Mouse (Mus musculus) embryo, embryonic 11.5 days (tissue): Measurements from ENCODE around the gene Pef1.

ENCODE experiments used
- DNase-seq: peaks from one replicate; pipeline ENCODE4 v3.0.0-alpha.2; 2012; ENCODE audit warnings: low read depth, low spot score

Gene Pef1

GRCm38 (mm10) chr4:130102111-130102651 lies at the start of gene Pef1:
Gene Pef1 (plus strand): TSS chr4:130102558.
- DNase-seq = no peak

GRCm38 (mm10) chr4:130053111-130053510 lies 49.2 kb upstream of the Pef1 start:
- no peak for DNase-seq

DNA sequence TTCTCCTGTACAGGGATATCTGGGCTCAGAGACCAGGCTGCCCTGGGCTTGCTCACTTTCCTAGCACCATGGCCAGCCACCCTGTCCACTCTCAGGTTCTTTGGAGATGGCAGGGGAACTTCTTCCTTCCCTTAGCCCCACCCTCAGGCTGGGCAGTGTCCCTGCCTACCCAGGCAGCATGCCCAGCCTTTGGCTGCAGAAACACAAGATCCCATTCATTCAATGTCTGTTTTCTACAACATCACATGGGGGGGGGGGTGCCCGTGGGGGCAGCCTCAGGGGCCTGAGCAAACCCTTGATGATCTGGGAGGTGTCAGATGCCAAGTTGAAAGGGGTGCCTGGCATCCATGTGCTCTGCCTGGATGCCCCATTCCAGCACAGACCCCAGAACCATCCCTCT lies 47.6 kb upstream of the Pef1 start:
- no peak for DNase-seq

DNA sequence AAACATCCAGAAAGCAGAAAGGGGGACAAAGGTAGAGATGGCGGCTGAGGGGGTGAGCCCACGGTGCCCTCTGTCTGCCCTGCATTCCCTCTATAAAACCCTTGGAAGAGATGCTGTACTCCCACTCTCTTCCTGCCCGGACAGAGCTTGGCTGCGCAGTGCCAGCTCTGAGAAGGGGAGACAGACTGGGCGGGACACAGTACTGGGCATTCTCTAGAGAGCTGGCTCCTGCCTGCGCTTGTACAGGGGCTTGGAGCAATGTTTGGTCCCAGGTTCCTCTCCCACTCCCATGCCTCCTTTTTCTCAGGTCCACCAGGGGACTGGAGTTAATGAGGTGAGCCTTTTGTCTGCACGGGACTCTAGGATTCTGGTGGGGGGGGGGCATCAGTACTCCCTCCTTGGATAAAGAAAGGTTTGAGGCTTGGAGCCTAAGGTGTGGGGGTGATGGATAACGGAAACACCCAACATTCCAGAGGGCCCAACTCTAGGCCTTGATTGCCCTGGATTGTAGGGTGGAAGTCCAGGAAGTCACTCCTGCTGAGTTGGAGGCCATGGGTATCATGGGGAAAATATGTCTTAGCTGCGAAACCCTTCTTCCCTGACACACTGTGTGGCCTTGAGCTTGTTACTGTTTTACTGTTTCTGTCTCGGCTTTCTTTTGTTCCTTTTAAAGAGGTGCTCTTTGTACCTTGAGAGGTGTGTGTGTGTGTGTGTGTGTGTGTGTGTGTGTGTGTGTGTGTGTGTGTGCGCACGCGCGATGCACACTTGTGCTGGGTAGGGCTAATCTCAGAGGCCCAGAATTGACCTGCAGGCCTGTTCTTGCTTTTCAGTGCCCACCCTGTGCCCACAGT lies 47.0 kb upstream of the Pef1 start:
- no peak for DNase-seq

DNA sequence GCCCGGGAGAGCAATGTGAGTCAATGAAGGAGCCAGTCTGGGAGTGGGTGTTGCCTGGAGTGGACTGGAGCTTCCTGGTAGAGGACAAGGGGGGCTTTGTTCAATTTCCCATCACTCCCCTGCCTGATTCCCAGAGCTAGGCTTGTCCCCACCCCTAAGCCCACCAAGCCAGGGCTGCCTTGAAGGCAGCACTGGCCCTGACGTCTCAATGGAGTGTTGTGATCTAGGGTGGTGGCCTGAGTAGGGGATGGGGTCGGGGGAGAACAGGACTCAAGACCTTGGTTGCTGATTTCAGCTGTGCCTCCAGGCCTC lies 46.4 kb upstream of the Pef1 start:
- no peak for DNase-seq

DNA sequence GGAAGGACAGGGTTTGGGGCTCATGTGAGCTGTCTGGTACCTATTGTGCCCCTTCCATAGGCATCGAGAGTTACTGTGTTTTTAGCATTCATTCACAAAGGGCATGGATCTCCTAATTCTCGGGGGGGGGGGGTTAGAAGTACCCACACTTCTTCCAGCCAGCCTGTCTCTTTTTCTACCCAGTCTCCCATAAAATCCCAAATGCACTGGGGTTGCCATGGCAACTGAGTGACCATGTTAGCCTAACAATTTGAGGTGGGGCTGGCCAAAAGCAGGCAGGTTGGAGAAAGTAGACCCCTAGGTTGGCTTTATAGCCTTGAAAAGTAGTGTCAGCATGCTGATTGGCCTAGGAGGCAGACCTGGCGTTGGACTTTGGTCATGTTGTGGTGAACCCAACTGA lies 45.9 kb upstream of the Pef1 start:
- no peak for DNase-seq

DNA sequence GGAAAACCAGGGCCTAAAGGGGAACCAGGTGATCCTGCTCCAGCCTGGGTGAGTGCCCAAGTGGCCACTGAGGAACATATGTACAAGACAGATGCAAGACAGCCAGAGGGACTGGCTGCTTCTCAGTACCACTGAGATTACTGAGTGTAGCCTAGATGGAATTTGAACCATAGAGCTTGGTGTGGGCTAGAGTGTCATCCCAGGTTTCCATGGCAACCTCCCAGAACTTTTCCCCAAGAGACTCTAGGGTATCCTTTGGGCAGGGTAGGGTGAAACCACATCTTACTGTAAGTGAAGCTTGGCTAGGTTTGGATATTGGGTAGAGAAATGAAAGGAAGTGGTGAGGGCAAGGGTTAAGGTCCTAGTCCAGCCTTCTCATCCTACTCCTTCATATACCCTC lies 41.4 kb upstream of the Pef1 start:
- no peak for DNase-seq

- no peak for DNase-seq
These were observed 39.2 kb upstream of the Pef1 start for GRCm38 (mm10) chr4:130063191-130063590.

DNA sequence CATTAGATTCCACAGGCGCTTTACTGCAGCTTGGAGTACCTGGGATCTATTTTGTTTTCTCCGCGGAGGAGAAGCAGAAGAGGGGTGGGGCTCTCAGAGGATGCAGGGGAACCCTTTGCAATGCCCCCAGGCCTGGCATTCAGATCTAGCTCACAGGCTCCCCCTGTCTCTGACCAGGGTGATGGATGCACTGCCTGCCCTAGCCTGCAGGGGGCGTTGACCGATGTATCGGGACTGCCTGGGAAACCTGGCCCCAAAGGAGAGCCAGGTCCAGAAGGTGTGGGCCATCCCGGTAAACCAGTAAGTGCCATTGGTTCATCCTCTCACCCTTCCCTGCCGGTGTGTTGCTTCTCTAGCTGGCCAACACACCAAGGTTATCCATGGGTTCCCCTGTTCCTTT lies 35.5 kb upstream of the Pef1 start:
- no peak for DNase-seq

DNA sequence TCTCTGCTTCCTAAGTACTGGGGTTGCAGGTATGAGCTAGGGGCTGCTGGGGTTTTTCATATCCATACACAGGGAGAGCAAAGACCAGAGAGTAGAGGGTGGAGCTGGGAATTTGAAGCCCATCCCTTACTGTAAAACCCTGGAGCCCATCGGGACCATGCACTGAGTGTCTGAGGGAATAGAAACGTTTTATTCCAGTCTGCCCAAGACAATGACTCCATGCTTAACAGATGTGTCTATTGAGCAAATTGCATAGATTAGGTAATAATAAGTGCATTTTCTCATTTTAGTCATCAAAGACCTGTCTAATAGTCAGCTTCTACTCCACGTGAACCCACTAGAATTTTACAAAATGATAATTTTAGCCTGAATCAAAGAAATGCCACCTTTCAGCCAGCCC lies 31.8 kb upstream of the Pef1 start:
- DNase-seq = no peak

- no peak for DNase-seq
These were observed 30.6 kb upstream of the Pef1 start for GRCm38 (mm10) chr4:130071758-130072157.

GRCm38 (mm10) chr4:130073367-130073766 lies 29.0 kb upstream of the Pef1 start:
- no peak for DNase-seq

DNA sequence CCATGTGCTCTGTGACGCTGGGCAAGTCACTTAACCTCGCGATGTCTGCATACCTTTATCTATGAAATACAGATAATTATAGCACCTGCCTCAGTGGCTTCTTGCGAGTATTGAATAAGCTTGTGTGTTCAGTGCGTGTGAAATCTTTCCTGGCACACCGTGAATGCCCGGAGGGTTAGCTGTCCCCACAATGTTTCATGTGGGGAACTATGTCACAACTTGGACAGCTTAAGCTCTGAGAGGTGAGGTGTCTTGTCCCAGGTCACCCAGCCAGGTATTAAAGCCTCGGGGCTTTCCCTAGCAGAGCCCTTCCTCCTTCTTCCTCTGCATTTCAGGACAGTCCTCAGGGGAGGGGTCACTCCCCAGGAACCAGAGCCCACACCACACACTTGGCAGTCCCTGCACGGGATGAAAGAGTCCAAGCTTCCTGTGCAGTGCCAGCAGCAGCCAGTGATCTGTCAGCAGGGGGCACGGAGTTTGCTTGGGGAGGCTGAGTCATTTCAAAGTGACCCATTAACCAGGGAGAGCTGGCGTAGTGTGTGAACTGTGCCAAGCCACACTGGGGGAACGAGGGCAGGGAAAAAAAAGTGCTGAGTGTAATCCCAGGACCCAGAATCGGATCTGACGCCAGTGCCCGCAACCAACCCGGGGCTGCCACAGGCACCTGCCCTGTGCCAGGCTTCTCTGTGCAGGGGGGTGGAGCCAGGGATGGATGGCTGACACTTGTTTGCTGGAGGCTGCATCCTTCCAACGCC lies 27.4 kb upstream of the Pef1 start:
- DNase-seq = no peak

DNA sequence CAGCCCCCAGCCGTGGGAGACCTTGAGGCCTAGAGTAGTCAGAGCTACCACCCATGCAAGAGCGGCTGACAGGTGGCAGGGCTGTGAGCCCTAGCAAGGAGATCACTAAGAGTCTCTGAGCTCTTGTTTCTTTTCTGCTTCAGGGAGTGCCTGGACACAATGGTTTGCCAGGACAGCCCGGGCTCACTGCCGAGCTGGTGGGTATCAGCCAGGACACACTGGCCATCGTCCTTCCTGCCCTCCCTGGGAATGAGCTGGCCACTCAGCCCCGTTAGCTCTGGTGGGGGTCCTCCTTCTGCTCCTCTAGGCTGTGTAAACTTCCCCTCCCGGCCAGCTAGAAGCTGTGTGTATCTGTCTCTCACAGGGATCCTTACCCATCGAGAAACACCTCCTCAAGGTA lies 25.5 kb upstream of the Pef1 start:
- DNase-seq = no peak

DNA sequence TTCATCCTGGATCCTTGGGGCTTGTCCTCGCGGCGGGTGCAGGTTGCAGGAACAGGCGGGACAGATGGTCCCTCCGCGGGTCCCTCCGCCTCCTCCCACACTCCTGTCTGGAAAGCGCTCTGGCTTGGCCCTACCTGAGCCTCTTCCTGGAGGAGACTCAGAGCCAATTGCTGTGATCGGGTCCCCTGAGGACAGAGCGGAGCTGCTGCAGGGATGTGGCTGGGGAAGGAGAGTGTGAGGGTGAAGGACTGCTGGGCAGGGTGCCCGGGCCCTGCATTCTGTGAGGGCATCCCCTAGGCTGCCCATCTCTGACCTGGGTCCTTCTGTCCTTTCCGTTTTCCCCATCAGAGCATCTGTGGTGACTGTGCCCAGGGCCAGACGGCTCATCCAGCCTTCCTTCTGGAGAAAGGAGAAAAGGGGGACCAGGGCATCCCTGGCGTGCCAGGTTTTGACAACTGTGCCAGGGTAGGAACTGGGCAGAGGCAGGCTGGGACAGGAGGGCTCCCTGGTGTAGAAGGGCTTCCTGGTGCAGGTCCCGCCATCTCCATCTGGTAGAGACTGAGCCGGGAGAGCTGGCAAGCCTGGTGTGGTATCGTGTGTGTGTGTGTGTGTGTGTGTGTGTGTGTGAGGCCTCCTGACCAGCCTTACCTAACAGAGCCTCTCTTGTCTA lies 23.4 kb upstream of the Pef1 start:
- DNase-seq = no peak

DNA sequence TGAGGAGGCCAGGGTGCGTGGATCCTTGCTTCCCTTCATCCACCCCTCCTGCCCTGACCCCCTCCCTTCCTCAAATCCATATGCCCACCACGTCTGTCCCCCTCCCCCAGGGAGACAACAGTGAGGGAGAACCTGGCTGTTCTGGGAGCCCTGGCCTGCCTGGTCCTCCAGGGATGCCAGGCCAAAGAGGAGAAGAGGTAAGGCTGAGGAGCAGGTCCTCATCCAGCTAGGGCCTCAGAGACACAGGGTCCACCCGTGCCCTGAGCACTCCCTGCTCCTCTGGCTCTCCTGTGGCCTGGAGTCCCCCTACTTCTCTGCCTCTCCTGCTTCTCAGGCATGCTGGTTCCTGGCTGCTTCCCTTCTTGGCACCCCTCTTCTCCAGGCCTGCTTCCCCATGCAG lies 22.8 kb upstream of the Pef1 start:
- no peak for DNase-seq

GRCm38 (mm10) chr4:130081345-130082190 lies 20.8 kb upstream of the Pef1 start:
- no peak for DNase-seq

DNA sequence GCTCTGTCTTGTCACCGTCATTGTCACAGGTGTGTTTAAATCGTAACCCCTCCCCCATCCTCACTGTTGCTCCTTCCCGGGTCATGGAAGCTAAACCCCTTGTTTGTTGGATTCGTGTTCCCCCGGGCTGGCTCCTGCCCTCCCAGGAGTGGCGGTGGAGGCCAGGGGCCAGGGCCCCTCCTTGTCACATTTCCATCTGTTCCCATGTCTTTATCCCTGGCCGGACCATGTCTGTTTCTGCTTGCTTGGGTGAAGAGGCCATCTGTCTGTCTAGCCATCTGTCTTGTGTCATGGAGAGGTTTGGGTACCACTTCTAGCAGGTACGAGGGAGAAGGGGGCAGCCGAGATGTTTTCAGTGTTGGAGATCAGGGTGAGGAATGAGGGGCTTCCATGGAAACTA lies 20.1 kb upstream of the Pef1 start:
- no peak for DNase-seq

DNA sequence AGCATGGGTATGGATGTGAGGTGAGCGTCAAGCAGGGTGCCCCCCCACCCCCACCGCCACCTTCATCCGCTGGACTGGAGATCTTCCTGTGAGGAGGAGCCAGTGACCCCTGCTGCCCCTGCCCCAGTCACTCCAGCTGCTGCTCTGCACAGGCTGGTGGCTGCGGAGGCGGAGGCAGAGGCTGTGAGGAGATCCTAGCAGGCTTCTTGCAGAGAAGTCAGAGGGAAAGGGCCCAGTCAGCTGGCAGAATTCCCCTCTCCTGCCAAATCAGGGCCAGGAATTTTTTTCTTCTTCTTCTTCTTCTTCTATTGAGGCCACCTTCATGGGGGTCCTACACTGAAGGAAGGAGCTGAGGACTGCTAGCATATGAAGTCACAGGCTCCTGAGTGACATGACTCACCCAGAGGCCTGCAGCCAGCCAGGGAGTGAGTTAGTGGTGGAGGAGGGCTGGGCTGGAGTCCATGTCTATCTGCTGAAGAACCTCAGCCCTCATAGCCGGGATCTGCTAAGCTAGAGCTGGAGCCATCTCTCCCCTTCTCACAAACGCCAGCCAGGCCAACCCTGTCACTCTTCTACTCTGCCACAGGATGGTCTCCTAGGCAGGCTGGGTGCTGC lies 17.9 kb upstream of the Pef1 start:
- no peak for DNase-seq

DNA sequence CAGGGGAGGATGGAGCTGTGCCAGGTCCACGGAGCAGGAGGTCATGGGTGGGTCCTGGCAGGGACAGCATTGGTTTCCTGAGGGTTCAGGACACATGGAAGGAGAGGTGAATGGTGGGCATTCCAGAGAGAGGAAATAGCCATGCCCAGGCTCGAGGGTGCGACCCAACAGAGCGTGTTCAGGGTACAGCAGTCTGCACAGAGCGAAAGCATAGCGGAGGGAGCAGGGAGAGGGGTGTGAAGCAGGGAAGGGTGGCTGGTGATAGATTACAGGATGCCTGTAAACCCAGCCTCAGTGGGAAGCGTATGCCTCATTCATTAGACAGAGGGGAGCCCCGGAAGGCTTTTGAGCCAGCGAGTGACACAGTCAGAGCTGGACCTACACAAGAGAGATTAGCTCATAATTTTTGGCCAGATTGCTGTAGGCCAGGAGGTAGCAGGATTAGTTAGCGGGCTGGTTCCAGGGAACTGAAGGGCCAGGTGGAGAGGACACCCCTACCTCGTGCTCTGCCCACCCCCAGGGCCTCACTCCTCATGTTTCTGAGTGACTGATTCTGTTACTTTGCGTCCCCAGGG lies 17.0 kb upstream of the Pef1 start:
- DNase-seq = no peak

- peak; percentile 72 for DNase-seq
These were observed 15.1 kb upstream of the Pef1 start for GRCm38 (mm10) chr4:130087293-130087692.
